Mouse (Mus musculus) hindbrain, embryonic 12.5 days (tissue): ENCODE results near the gene Tenm3. TPM values are rescaled to one million over a fixed set of nuclear protein-coding genes. Genes with fewer than 3 reads are reported as not detected.

Source experiments
- ATAC-seq: fragments of 200-750 bp; cut with Nextera tagmentation; 2 replicates; pipeline ENCODE4 v1.8.0; 2017; ENCODE audit warnings: moderate TSS enrichment; ENCODE audit not compliant: low FRiP score
- H3K27ac ChIP-seq: fragments of 300-500 bp; sonication (generic); 2 replicates; pipeline ENCODE4 v1.5.1; 2016; ENCODE audit warnings: mild to moderate bottlenecking
- H3K27me3 ChIP-seq: fragments of 300-500 bp; sonication (generic); 2 replicates; pipeline ENCODE4 v1.6.1; 2016; ENCODE audit warnings: mild to moderate bottlenecking
- H3K36me3 ChIP-seq: fragments of 300-500 bp; sonication (generic); 2 replicates; pipeline ENCODE4 v1.6.1; 2016; ENCODE audit warnings: mild to moderate bottlenecking
- H3K4me1 ChIP-seq: fragments of 300-500 bp; sonication (generic); 2 replicates; pipeline ENCODE4 v1.6.1; 2016
- H3K4me2 ChIP-seq: fragments of 300-500 bp; sonication (generic); replicated peaks from 2 replicates; pipeline ENCODE4 v1.6.1; 2016; ENCODE audit warnings: mild to moderate bottlenecking
- H3K4me3 ChIP-seq: fragments of 300-500 bp; sonication (generic); 2 replicates; pipeline ENCODE4 v1.5.1; 2016; ENCODE audit warnings: mild to moderate bottlenecking
- H3K9ac ChIP-seq: fragments of 300-500 bp; sonication (generic); 2 replicates; pipeline ENCODE4 v1.6.1; 2016; ENCODE audit warnings: mild to moderate bottlenecking, moderate library complexity
- H3K9me3 ChIP-seq: fragments of 300-500 bp; sonication (generic); replicated peaks from 2 replicates; pipeline ENCODE4 v1.6.1; 2016; ENCODE audit warnings: mild to moderate bottlenecking
- WGBS: fragments of 180-500 bp; shearing (Covaris S2); methylation state at CpG from one replicate; pipeline ENCODE4 v1.1.7; 2016; 5-methylcytosine and 5-hydroxymethylcytosine counted together
- polyA plus RNA-seq: library from polyadenylated mRNA; unstranded; fragments of >200 nt; fragmentation: Nextera tagmentation; extraction: Ambion mirVana; gene quantifications from 2 replicates; pipeline ENCODE4 v1.2.1, GENCODE M21; 2016

The Tenm3 gene
- polyA plus RNA-seq, 1 experiment from 2014 or later: 52.8 TPM

DNA sequence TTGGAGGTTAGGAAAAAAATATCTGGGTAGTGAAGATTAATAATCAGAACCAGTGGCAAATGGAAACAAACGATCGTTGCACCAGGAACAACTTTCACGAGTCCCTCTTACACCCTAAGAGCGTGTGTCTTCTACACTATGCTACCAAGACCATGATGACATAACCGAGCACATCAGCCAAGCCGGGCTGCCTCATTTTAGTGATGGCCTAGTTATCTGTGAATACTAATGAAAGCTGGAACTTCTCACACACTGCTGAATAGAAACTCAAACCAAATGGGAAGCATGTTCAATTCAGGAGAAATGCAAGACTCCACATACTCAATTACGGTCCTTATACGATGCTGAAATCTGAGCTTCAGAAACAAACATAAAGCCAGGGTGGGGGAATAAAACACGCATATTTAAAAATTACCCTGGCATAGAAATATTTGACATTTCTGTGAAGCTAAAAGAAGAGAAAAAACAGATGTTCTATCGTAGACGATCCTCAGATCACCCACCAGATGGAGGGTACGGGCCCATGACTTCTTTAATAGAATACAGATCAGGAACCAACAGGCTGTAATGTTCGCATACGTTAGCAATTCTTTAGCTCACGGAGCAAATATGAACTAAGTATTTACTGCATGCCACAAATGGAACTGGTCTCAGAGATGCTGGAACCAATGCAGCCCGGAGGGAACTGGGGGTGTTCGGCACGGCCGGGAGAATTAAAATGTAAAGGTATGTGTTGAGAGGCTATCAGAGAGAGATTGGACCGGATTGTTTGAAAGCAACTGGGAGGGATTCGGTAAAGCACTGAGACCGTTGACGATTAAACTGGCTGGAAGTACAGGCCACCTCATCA, 393.1 kb downstream of the Tenm3 start:
- H3K9ac ChIP-seq: no peak overlapping the region
- 65% methylated on average over 23 of the region's 23 CpGs for WGBS
- no peak overlapping the region for H3K4me3 ChIP-seq
- H3K4me1 ChIP-seq: peaks cover 29% of the 10 kb centered on the region
- H3K4me2 ChIP-seq: 0 out of 2 replicates have a peak overlapping the region, but pooled peaks have one; percentile 0
- ATAC-seq: no peak
- H3K36me3 ChIP-seq: no peaks in the 10 kb centered on the region
- H3K9me3 ChIP-seq: no peaks in the 10 kb centered on the region
- no peak overlapping the region for H3K27ac ChIP-seq
- H3K27me3 ChIP-seq: no peaks in the 10 kb centered on the region

DNA sequence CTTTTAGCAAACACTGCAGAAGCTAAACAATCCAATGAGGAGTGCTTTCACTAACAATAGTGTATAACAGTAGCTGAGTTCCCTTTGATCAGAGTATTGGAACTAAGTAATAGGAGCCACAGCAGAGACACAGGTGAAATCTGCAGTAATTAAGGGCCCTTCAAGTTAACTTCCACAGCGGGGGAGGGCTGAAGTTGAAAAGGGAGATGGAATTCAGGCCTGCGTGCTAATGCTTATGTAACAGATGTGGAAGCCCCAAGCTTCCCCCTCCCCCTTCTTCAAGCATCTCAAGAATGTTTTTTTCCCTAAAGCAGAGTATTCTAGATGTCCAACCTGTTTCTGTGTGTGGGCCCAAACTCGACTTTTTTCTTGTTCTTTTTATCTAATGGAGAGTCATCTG, 394.1 kb downstream of the Tenm3 start:
- Histone ChIP-seq H3K9me3 (no peaks in the 10 kb centered on the region), H3K4me1 (peaks cover 29% of the 10 kb centered on the region), H3K27me3 (no peaks in the 10 kb centered on the region), H3K4me3 (no peak overlapping the region), H3K4me2 (no peak overlapping the region), H3K9ac (no peak overlapping the region), H3K27ac (no peak overlapping the region), H3K36me3 (no peaks in the 10 kb centered on the region)
- no peak for ATAC-seq
- WGBS: 9% methylated on average over 3 of the region's 3 CpGs

DNA sequence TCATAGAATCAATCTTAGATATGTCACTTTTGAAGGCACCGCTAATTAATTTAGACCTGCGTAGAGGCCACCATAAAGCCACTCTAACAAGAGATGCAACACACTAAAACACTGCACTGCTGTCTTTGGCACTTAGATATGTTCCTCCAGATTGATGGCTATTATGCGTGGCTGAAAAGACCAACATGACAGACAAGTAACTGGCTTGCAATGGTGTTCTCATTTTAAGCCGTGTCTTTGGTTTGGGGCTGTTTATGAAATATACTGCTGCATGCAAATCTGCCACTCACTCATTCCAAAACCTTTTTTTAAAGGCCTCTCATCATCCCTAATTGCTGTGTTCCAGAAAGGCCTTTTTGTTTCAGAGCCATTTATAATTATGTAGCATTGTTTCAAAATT, 398.1 kb downstream of the Tenm3 start:
- no peaks in the 10 kb centered on the region for H3K27me3 ChIP-seq
- no peaks in the 10 kb centered on the region for H3K36me3 ChIP-seq
- no peaks in the 10 kb centered on the region for H3K9me3 ChIP-seq
- WGBS: 88% methylated on average over 4 of the region's 4 CpGs
- no peak overlapping the region for H3K4me2 ChIP-seq
- no peak overlapping the region for H3K9ac ChIP-seq
- H3K27ac ChIP-seq: no peak overlapping the region
- H3K4me1 ChIP-seq: peaks cover 21% of the 10 kb centered on the region
- no peak for ATAC-seq
- no peak overlapping the region for H3K4me3 ChIP-seq

DNA sequence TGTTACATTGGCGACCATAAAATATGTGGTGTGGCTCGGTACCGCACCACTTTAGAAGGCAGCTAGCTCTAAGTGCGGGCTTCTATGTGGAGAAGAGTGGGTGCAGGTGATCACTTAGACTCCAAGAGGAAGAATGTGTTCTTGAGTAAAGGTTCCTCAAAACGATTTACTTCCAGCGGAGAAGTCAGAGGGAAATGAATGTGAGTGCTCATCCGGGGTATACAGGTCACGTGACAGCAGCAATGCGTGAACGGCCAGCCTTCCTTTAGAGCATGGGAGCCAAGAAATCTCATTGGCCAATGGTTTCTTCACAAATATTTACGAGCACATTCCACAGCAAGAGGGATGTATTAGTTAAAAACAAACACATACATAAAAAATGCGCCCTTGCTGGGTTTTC, 404.3 kb downstream of the Tenm3 start:
- H3K27me3 ChIP-seq: no peaks in the 10 kb centered on the region
- WGBS: 86% methylated on average over 12 of the region's 12 CpGs
- no peak for ATAC-seq
- no peaks in the 10 kb centered on the region for H3K36me3 ChIP-seq
- H3K4me1 ChIP-seq: peaks cover 7% of the 10 kb centered on the region
- no peak overlapping the region for H3K27ac ChIP-seq
- H3K4me3 ChIP-seq: no peak overlapping the region
- H3K9me3 ChIP-seq: no peaks in the 10 kb centered on the region
- H3K9ac ChIP-seq: no peak overlapping the region
- H3K4me2 ChIP-seq: no peak overlapping the region

DNA sequence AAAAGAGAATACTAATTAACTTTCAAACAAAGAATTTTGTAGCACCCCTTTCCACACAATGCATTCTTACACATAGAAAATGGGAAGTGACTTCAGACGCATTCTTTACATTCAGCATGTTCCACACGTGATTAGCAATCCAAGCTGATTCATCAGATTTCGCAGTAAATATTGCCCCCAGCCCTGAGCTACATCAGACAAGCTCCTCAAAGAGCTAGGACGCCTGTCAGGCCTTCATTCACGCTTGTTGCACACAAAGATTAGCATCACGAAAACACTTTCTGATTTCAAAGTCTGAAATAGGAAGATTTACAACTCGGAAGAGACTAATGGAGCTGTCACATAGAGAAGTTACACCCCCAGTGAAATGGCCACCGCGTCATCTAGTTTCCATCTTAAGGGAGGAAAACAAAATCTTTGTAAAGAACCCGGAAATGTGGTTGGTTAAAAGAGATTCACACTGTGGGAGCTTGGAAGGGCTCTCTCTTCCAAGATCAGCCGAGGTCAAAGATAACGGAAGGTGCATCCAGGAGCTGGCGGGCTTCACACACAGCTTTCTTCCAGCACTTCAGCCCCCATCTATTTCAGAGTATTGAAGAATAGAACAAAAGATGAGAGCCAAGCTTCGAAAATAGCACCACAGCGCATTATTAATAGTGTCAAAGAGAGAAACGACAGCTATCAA, 406.1 kb downstream of the Tenm3 start:
- no peak overlapping the region for H3K4me3 ChIP-seq

DNA sequence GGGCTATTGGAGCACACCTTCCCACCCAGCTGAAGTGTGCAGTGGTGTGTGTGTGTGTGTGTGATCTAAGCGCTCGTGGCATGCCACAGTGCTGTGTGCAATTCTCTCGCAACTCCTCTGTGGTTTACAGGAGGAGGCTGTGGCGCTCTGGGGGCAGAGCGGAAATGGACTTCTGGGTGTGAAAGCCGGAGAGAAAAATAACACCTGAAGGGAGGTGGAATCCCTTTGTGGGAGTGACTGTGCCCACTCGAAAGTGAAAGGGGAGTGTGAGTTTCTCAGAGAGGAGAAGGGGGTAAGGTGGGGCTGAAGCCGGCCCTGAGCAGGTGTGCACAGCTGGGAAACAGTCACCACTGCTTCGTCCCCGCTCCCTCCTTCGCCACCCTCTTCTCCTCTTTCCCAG, 418.6 kb downstream of the Tenm3 start:
- Histone ChIP-seq H3K4me3 (no peak overlapping the region), H3K9ac (no peak overlapping the region), H3K9me3 (no peaks in the 10 kb centered on the region), H3K4me1 (peaks cover 3% of the 10 kb centered on the region; the same call in 1 of the 2 replicates), H3K4me2 (no peak overlapping the region), H3K27ac (no peak overlapping the region), H3K36me3 (no peaks in the 10 kb centered on the region), H3K27me3 (no peaks in the 10 kb centered on the region)
- WGBS: 86% methylated on average over 11 of the region's 11 CpGs
- no peak for ATAC-seq

More for the DNA sequence above, 406.1 kb downstream of the Tenm3 start:
- peak; percentile 58 for ATAC-seq
- Histone ChIP-seq H3K27me3 (no peaks in the 10 kb centered on the region), H3K36me3 (no peaks in the 10 kb centered on the region), H3K4me1 (peaks cover 7% of the 10 kb centered on the region), H3K9me3 (no peaks in the 10 kb centered on the region), H3K9ac (no peak overlapping the region), H3K4me2 (peak overlapping the region; percentile 30), H3K27ac (no peak overlapping the region; the same call in 1 of the 2 replicates)
- WGBS: 27% methylated on average over 16 of the region's 16 CpGs

DNA sequence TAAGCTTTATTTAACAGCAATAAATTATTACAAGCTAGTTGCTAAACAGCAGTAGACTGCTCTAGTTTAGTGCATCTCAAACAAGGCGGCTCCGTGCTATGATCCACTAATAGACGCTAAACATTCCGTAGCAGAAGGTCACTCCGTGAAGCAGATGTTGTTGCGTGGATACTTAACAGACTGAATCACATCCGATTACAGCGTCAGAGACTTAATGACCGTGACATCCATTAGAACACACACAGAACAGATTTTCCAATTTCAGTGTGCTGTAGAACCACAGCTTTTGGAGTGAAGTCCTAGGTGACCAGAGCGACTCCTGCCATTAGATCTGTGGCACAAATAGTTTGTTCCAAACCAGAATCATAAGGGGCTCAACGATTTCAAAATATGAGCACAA, 426.0 kb downstream of the Tenm3 start:
- Histone ChIP-seq H3K4me3 (no peak overlapping the region), H3K9me3 (no peaks in the 10 kb centered on the region), H3K36me3 (0 out of 2 replicates have a peak, but pooled peaks cover 6% of the 10 kb centered on the region), H3K4me1 (peaks cover 4% of the 10 kb centered on the region; the same call in 1 of the 2 replicates), H3K4me2 (no peak overlapping the region), H3K9ac (no peak overlapping the region), H3K27ac (no peak overlapping the region), H3K27me3 (no peaks in the 10 kb centered on the region)
- 0 out of 2 replicates have a peak, but pooled peaks have one; percentile 38 for ATAC-seq
- 44% methylated on average over 11 of the region's 11 CpGs for WGBS

DNA sequence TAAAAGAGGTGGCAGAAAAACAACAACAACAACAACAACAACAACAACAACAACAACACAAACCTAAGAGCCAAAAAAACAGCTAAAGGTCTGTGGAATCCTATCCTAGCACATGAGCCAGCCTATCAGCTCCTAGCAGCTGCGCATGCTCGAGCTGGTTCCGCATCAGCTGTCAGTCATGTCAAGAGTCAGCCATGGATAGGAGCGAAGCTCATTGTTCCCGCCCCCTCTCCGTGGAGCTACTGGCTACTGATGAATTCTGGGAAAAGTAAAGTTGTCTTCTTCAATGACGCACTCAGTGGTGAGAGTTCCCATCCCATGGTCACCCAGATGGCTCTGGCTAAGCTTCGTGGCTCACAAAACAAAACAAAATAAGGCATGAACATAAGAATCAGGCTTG, 432.8 kb downstream of the Tenm3 start:
- H3K4me3 ChIP-seq: no peak overlapping the region

DNA sequence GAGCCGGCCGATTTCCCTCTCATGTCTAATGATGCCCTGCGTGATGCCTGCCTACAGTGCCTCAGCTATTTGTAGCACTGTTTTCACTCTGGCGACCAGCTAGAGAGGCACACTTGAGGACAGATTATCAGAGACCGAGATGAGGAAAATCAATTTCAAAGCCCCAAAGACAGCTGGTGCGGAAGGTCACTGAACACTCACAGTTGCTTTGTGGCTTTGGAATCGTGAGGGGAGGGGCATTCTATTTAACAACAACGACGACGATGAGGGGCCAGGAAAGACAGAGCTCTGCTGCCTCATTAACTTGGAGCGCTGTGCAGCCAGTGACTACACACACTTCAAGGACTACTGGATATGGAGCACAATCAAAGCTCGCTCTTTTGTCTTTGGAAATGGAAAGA, 443.2 kb downstream of the Tenm3 start:
- WGBS: 25% methylated on average over 12 of the region's 12 CpGs
- Histone ChIP-seq H3K9me3 (no peaks in the 10 kb centered on the region), H3K36me3 (no peaks in the 10 kb centered on the region), H3K4me2 (peak overlapping the region; percentile 45), H3K27me3 (no peaks in the 10 kb centered on the region), H3K27ac (peak overlapping the region; percentile 70), H3K9ac (peak overlapping the region; percentile 10; the same call in 1 of the 2 replicates), H3K4me3 (peak overlapping the region; percentile 18; the same call in 1 of the 2 replicates), H3K4me1 (peaks cover 11% of the 10 kb centered on the region; the same call in 1 of the 2 replicates)
- ATAC-seq: peak; percentile 90

More for the DNA sequence above, 432.8 kb downstream of the Tenm3 start:
- Histone ChIP-seq H3K4me1 (no peaks in the 10 kb centered on the region), H3K27ac (no peak overlapping the region), H3K36me3 (peaks cover 9% of the 10 kb centered on the region), H3K9ac (no peak overlapping the region), H3K27me3 (no peaks in the 10 kb centered on the region), H3K4me2 (no peak overlapping the region), H3K9me3 (peaks cover 9% of the 10 kb centered on the region; the same call in 1 of the 2 replicates)
- WGBS: 96% methylated on average over 8 of the region's 8 CpGs
- ATAC-seq: no peak

DNA sequence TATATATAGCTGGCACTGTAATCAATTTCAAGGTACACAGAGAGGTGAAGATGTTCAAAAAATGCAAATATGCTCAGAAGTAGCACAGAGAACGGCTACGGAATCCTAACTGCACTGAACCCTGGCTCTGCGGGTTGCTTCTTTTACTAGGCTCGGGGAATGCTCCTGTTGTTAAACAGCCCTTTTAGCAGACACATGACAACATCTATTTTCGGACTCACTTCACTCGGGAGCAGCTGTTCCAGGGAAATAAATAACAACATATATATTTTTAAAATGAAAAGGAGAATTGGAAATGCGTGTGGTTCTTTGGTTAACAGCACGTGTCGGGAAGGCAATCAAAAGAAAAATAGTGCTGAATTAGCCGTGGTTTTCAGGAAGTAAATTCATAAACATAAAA, 457.9 kb downstream of the Tenm3 start:
- Histone ChIP-seq H3K9me3 (no peaks in the 10 kb centered on the region), H3K9ac (no peak overlapping the region), H3K27ac (no peak overlapping the region), H3K27me3 (no peaks in the 10 kb centered on the region), H3K4me3 (no peak overlapping the region), H3K4me1 (0 out of 2 replicates have a peak, but pooled peaks cover 2% of the 10 kb centered on the region), H3K4me2 (no peak overlapping the region), H3K36me3 (no peaks in the 10 kb centered on the region)
- no peak for ATAC-seq
- 74% methylated on average over 10 of the region's 10 CpGs for WGBS

DNA sequence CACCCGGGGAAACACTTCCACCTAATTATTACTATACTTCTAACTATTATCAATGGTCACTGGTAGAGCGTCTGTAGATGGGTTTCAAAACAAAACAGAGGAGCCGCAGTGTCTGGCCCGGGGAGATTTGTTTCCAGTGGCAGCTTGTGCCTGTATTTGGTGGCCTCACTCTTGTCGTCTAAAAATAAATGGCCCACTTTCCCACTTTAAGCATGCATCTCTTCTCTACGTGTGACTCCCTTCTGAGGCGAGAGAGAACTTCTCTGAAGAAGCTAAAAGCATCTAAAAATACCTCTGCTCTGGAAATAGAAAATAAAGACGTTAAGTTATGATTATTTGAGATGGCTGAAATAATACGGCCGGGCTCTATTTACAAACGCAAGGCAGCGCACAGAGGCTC, 463.7 kb downstream of the Tenm3 start:
- Histone ChIP-seq H3K4me3 (no peak overlapping the region), H3K27ac (no peak overlapping the region), H3K9me3 (no peaks in the 10 kb centered on the region), H3K4me2 (no peak overlapping the region), H3K9ac (no peak overlapping the region), H3K36me3 (no peaks in the 10 kb centered on the region), H3K27me3 (no peaks in the 10 kb centered on the region), H3K4me1 (peaks cover 11% of the 10 kb centered on the region)
- 84% methylated on average over 12 of the region's 12 CpGs for WGBS
- no peak for ATAC-seq

DNA sequence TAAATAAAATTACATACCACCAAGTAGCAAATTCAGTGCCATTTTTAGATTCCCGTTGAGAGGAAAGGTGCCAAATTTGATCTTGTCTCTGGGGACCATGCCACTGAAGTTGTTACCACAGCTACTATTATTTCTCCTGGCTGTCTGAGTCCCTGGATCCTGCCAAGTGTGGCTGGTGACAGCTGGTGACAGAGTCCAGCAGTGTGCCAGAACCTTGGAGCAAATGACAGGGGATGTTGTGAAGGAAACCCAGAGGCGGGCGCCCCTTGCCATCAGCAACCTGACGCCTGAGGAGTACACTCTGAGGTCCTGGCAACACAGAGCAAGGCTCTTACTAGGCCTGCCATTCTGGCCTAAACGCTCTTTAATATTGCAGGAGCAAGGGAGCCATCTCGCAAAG, 467.0 kb downstream of the Tenm3 start:
- WGBS: 66% methylated on average over 6 of the region's 6 CpGs
- Histone ChIP-seq H3K9ac (no peak overlapping the region), H3K27me3 (no peaks in the 10 kb centered on the region), H3K4me2 (no peak overlapping the region), H3K9me3 (no peaks in the 10 kb centered on the region), H3K4me3 (no peak overlapping the region), H3K36me3 (no peaks in the 10 kb centered on the region), H3K4me1 (peaks cover 9% of the 10 kb centered on the region), H3K27ac (peak overlapping the region; percentile 57; the same call in 1 of the 2 replicates)
- ATAC-seq: no peak
